Mouse (Mus musculus) gastrocnemius, adult 18-20 months (tissue): ENCODE data around the gene Polg2. TPM values are rescaled to one million over a fixed set of nuclear protein-coding genes. Genes with fewer than 3 reads are reported as not detected.
"Not testable (repeated sequence)": the region's sequence is repeated elsewhere in the genome, so short reads cannot be mapped to it uniquely, and the experiment has no call there.

ENCODE experiments used
- DNase-seq: peaks from one replicate; pipeline ENCODE4 v3.0.0; 2021; ENCODE audit warnings: low spot score
- total RNA-seq, 2 experiments: library from RNA; stranded (reverse); gene quantifications; 2 replicates each; pipeline ENCODE4 v1.2.3; 2021

The Polg2 gene
- total RNA-seq, 2 experiments from 2014 or later, result 2.4 TPM

DNA sequence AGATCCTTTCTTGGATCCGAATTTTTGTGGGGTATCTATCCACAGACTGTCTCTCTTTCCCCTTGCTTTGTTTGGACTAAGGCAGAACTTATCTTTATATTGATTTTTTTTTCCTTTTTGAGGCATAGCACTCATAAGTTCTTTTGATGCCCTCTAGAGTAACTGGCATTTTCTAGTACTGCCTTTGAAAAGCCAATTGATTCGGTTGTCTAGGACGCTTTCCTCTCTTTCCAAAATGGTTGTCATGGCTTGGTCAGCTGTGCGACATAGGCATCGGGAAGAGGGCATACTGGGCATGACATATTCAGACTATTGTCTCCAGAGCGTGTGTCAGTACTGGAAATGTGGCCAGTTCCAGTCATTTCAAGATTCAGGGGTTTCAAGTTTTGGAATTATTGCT is 10.3 kb upstream of the Polg2 start:
- DNase-seq, result no peak

DNA sequence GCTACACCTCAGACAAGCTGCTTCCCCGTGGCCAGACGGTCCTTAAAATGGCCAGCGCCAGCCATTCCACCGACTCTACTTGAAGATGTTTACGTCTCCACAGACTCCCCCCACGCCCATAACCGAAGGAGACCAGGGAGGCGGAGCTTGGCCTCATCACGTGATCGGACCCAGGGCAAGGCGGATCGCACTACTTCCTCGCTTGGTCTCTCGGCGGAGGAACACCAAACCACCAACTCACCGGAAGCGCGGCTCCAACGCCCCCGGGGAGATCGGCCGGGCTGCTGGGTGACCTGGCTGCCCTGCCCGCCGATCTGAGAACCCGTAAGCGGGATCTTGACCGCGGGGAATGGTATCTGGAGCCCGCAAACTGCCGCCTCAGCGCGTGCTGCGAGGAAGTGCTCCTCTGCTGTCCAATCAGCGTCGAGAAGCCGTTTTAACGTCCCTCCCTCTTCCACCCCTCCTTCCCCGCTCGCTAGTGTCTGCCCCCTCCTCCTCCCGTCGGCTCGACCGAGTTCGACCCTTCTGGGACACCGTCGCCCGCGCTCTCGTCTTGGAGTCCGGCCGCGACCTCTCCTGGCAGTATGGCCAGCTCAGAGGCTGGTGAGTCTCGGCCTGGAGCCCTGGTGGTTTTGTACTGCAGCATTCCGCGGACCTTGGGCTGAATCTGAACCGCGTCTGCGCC is 9.6 kb upstream of the Polg2 start, which contains the start of the genes Ddx5 and Cep95:
TSS of gene Ddx5 (minus strand) at position 411 of the 685 bp plus-strand sequence.
TSS of gene Cep95 (plus strand) at position 478 of the 685 bp plus-strand sequence.
- peak; percentile 98 for DNase-seq

DNA sequence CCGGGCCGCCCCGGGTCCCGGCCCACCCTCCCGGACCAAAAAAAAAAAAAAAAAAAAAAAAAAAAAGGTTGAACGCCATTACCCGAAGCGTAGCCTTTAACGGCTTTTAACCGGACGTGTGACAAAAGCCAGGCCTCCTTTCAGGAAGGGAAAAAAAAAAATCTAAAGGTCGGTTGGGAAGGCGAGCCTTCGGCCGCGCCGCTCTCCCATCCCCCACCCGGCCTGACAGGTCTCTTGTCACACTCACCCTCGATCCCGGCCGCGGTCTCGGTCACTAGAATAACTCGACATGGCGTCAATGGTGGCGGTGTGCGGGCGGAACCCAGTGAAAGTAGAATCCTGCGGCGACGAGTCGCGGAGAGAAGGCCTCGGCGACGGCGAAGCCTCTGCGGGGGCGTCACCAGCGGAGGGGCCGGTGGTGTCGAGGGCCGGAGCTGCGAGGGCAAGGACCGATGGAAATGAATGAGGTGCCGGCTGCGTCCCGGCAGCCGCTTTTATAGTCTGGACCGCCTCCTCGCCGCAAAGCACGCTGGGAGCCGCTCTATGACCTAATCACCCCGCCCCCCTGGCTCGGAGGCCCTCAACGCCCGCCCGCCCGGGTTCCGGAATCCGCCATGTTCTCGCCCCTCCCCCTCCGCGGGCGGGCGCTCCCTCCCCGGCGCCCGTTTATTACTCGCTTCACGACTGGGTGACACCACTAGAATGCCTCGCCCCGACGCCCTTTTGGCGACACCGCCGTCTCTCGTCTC is 8.9 kb upstream of the Polg2 start:
- peak; percentile 98 for DNase-seq

DNA sequence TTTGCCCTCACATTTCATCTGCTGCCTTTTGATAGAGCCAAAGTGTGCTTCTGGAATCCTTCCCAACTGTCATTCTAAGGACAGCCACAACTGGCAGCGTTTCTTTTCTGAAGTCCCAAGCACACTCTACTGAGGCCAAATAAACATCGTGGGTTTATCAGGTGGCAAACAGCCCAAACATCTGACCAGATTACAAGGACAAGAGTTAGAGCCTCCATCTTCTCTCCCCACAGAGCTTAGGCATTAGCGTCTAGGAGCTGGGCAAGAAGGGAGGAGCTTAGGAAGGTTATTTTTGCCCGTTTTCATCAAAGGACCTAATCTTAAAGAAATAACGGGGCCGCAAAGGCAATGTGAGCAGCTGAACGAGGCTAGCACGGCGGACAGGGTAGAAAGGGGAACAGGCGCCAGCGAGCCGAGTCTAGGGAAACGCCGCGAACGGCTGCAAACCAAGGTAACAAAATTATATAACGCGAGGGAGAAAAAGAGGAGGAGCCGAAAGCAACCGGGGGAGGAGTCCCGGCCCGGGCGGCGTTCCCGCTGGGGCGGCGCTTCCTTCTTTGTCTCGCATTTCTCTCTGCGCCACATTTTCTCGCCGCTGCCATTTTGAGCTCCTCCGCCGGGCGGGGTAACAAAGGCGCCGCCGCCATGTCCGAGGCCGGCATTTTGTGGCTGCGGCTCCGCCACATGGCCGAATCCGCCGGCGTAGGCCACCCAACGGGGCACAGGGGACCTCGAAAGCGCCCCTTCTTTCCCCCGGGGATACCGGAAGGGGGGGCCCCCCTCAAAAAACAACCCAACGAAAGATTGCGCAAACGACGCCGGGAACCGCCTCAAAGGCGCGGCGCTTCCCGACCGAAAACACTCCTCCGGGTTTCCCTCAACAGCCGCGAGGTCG is 8.0 kb upstream of the Polg2 start:
- peak; percentile 93 for DNase-seq

DNA sequence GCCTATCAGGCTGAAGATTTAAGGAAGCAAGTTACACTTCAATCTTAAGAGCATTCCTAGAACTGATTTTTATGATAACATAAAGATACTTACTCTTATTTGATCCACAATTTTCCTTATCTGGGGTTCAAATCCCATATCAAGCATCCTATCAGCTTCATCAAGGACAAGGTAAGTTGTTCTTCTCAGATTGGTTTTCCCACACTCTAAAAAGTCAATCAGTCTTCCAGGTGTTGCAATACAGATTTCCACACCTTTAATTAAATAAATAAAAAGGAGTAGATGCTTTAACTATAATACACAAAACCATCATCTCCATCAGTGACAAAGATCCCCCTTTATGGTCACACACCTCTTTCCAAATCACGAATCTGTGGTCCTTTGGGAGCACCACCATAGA is 5.7 kb upstream of the Polg2 start:
- DNase-seq, result no peak

DNA sequence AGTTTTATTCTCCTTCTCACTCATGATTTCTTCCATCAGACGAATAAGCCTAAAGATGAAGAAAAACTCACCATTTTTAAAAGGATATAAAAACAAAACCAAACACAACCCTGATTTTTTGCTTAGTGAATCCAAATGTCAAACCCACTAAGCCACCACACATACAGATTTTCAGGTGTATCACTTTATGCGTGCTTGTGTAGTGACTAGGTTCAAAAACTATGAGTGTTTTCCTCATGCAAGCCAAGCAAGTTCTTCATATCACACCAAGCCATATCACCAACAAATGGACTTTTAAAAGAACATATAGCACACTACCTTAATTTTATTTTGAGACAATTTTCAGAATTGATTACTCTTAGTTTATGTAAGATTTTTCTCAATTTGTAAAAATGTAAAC is 5.1 kb upstream of the Polg2 start:
- no peak for DNase-seq

DNA sequence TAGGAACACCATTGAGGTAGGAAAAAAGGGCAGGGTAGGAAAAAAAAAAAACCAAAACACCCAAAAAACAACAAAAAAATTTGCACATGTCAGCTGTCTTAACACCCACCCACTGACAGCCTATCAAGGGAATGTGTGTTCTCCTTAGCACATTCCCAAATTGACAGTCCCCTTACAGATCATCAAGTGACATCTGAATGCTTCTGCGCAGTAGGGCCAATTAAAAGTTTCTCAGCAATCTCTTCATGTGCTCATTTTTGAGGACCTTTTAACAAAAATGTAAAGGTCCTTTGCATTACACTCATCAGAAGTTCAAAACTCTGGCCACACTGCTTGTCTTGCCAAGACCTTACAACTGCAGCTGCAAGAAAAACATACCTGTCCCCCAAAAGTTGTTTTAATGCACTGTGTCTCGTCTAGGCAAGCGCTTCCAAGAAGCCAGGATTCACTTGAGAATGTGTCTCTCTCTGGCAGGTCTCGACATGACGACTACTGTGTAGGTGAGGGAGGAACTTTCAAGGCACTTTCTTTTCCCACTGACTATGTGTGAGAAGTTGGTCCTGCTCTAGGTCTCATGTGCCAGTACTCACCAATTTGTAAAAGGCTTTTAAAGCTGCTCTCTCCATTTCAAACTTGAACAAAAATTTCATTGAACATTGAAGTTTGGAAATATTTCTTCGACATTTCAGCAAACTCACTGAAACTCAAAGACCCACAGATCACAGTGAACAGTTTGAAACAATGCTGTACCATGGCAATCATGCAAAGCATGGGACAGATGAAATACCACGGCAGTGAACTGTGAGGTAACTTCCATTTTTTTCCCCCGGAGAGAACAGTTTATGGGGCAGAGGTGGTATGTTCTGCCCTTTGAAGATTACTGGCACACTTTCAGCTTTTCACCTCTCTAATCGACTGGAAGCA is 3.8 kb upstream of the Polg2 start:
- DNase-seq, result no peak

DNA sequence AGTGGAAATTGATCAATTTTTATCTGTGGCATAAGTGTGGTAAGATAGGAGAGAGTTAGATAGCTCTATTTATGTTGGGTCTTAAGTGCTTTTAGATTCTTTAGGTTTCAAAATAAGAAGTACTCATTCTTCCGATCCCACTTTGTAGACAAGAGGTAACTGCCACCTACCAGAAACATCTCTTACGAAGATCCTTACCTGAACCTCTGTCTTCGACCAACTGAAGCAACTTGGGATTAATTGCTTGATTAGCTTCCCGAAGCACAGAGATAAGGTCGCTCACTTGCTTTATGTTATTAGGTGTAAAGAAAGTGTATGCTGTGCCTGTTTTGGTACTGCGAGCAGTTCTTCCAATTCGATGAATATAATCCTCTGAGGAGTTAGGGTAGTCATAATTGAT is 2.9 kb upstream of the Polg2 start:
- DNase-seq, result not testable (repeated sequence)

DNA sequence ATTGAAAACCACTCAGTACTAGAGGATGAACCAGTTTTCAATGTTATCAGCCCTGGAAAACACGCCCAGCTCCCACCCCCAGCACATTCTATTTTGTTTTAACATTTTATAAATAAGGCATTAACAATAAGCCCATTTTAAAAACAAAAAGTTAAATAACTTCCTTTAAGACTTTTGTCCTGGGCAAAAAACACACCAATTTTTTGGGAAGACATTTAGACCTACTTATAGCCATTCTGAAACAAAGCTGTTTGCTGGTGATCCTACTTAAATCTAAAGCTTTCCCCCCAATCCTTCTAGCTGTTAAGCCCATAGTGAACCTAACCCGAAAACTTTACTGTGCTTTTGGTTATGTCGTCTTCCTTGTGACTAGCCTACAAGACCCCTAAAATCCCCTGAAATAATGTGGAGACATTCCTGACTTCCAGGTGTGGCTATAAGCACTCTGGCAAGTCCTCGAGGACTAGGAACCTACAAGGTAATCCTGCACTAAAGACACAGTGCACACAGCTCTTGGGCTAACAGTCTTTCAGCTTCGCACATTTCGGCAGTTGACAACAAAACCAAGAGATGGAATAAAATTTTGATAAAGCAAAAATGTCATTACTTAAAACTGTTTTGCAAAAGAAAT is 1.4 kb upstream of the Polg2 start:
- DNase-seq, result no peak

DNA sequence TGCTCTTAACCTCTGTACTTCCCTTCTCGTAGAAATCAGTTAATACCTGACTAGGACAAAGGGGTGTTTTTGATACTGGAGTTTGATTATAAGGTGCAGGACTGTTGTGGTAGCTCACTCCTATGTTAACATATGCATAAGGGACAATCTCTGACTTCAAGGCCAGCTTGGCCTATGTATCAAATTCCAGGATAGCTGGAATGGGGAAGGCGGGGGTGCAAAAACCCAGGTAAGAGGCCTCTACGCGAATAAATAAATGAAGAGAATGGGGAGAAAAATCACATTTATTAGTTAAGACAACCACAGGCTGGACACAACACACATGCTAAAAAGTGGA is 720 bp upstream of the Polg2 start:
- DNase-seq, result no peak

DNA sequence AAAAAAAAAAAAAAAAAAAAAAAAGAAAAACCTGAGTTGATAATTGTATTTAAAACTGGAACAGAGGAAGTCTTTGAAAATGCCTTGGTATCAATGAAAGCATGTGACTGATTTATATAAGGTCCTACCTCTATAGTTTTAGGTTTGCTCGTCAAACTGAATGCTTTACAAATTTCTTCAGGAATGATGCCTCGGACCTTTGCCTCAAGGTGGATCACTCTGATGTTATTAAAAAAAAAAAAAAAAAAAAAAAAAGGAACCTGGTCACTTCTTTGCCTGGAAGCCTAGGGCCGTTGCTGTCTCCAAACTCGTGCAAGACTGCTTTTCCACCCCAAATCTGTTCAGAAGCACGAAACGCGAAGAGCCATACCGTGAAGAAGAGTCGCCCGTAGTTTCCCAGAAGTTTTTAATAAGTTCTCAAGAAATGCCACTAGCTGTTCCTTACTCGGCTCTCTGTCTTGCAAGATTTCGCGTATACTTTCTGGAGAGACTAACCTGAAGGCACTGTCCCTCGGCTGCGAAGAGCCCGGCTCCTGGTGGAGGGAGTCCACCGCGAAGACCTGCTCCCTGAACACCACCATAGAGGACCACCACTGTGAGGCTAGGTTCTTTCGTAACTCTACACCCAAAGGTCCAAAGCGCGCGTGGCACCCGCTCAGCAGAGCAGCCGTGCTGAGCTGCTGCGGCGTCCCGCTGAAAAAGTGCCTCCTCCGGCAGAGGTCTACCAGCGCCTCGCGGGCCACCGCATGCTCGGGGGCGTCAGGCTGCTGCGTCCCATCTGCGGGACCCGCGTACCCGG is 549 bp downstream of the Polg2 start:
- no peak for DNase-seq

DNA sequence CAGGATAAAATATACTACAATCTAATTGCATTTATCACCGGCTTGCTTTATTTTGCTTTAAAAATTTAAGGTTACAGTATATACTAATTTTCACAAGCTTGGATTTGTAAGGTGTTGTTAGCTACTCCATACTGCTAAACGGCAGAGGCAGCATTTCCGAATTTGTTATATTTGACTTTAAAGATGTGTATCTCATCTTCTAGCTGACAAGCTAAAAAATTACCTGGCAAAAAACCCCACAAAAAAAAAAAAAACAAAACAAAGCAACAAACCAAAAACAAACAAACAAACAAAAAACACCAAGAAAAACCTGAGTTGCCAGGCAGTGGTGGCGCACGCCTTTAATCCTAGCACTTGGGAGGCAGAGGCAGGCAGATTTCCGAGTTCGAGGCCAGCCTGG is 1.2 kb downstream of the Polg2 start:
- no peak for DNase-seq

DNA sequence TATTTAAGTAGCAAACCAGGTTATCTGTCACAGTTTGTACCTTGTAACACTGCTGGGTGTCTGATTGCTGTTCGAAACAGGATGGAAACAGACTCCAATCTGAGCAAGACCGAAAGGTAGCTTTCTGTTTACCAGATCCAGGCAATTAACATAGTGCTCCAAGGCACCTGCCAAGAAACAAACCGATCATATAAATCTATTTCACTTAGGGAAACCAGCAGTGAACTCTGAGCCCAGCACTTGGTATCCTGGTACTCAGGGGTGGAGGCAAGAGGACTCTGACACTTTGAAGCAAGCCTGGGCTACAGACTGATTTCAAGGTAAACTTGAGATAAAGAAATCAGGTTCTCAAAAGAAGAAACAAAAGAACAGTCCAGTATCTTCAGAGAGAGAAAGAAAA is 1.9 kb downstream of the Polg2 start:
- DNase-seq, result no peak

DNA sequence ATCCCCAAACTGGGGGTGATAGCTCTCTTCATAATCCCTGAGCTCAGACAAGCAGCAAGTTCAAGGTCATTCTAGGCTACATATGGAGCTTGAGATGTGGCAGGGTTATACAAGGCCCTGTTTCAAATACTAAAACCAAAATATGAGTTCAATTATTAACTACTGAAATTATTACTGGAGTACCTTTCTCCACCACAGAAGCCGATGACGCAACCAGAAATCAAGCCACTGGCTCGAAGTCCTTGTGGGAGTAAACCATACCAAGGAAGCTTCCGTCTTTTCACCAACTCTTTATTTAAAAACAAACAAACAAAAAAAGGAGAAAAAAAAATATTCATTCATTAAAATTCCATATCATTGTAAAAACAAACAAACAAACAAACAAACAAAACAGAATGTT is 2.4 kb downstream of the Polg2 start:
- DNase-seq, result no peak

DNA sequence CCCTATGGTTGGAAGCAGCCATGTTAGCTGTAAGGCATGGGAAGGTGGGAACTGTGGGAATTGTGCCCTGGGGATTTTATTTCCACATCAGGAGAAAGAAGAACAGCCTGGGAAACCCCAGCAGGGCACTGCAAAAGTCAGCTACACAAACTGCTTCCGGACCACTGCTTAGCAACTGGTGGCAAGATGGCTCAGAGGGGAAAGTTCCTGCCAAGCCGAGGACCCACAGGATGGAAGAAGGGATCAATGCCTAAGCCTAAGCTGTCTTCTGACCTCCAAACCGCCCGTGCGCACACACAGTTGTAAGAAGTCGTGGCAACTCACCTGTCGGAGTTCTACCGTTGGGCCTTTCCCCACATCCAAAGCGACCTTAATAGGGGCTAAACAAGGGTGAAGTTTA is 6.3 kb downstream of the Polg2 start:
- DNase-seq, result no peak

DNA sequence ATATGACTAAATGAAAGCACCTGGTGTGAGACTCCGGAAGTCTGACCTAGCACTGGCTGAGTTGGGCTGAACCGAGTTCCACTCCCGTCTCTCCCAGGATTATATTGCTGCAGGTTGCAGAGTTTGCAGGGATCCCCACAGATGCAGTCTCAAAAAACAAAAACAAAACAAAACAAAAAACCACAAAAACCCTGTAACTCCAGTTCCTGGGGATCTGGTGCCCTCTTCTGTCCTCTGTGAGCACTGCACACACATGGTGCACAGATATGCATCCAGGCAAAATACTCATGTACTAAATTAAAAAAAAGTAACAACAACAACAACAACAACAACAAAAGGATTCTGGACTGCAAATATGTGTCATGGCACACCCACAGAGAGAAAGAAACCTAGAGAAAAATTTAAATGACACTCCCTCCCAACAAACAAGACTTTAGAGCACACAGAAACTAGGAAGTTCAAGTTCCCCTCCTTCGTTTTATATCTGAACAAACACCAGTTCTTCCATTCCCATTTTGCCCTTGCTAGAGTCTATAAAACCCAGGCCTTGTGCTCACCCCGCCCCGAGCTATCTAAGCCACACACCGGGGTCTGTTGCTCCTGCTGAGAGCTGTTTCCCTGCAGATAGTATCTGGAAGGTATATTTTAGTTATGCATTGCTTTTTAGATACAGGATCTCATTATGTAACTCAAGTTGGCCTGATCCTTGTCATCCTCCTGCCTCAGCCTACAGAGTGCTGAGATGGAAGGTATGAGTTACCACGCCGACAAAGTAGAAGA is 9.0 kb downstream of the Polg2 start:
- DNase-seq, result no peak

DNA sequence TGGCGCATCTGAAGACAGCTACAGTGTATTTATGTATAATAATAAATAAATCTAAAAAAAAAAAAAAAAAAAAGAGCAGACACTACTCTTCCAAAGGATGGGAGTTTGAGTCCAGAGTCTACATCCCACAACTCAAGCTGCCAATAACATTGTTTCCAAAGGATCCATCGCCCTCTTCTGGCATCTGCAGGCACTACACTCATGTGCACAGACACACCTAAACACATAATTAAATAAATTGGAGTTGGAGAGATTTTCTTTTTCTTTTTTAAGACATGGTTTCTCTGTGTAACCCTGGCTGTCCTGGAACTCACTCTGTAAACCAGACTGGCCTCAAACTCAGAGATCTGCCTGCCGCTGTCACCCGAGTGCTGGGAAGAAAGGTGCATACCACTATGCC is 11.8 kb downstream of the Polg2 start:
- DNase-seq, result no peak

DNA sequence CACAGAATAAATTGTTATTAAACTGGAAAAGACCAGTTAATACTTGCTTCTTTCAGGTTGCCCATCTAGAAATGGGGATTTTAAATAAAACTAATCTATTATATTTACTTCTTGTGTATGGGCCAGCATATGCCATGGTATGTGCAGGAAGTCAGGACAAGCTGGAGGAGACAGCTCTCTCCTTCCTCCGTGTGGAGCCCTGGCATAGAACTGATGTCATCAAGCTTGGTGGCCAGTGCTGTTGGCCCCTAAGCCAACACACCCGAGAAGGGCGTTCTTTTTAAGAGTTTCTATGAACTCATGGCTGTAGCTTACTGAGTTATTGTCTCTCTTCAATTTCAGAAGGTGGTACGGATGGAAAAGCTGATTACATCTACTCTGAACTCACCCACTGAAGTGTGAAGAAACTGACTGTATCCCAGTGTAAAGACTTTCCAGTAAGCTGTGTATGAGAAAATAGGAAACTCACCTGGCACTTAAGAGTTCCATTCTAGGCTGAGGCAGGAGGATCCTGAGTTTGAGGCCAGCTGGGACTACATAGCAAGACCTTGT is 12.7 kb downstream of the Polg2 start:
- no peak for DNase-seq

DNA sequence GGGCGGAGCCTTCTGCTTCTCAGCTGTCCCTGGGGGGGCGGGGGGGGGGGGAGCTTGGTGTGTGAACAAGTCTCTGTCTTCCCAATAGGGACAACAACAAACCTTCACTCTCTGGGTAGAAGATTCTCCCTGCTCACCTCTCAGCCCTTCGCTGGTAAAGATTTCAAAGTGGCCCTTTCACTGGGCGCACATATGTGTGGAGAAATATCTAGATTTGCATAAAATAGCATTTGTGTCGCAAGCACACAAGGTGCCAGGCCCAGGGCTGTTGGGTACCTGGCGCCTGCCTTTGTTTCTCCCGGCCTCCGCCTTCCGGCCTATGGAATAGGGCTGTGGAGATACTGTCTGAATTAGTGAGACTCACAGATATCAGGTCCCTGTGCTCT is 16.5 kb downstream of the Polg2 start:
- DNase-seq, result no peak
